Mouse (Mus musculus): Measurements from ENCODE around the gene Lat2. TPM values are rescaled to one million over a fixed set of nuclear protein-coding genes. Genes with fewer than 3 reads are reported as not detected.

Gene Lat2
- polyA plus RNA-seq, 1 experiment from 2014 or later = 2.1 TPM

DNA sequence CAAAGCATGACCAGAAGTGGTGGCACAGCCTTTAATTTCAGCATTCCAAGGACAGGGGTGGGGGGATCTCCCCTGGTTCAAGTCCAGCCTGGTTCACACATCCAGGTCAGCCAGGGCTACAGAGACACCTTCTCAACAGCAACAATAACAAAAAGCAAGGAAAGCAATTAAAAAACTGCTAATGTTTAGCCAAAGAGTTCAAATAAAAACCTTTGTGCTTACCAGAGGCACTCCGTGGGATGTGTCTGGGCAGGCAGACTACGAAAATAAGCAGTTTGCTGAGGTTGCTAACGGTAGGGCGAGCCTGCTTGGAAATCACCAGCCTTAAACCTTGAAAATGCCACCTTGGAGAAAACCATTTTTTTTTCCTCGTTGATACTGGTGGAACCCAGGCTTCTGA lies 33.7 kb downstream of the Lat2 start, which contains the start of gene Rfc2:
TSS of gene Rfc2 (plus strand) at position 221 of the 400 bp plus-strand sequence.
- no peak within 1 kb of the TSS for H3K9ac ChIP-seq (ENCODE audit: low read length)
- H3K27ac ChIP-seq (replicated peaks in 1 of 2; ENCODE audit: control insufficient read depth in 1 of 2, insufficient read depth in 1 of 2, low read depth in 2 of 2, low read length in 2 of 2) = no peak within 1 kb of the TSS
- no peak within 1 kb of the TSS for H3K4me3 ChIP-seq (ENCODE audit: control insufficient read depth in 1 of 2, insufficient read depth in 1 of 2, low read depth in 1 of 2, low read length in 2 of 2)
- H3K36me3 ChIP-seq (ENCODE audit: control insufficient read depth, insufficient read depth, low read length) = no peaks in the 10 kb centered on the region
- no peak for ATAC-seq (ENCODE audit: insufficient number of reproducible peaks, insufficient read depth, low FRiP score, low read depth)
- no peak within 1 kb of the TSS for H3K4me2 ChIP-seq (ENCODE audit: low read length)
- H3K4me1 ChIP-seq (ENCODE audit: control insufficient read depth in 2 of 2, insufficient read depth in 2 of 2, low read length in 2 of 2) = peaks cover 2 to 9% of the 10 kb centered on the region in 2 experiments; a peak in 3 of 4 replicates
- no peaks in the 10 kb centered on the region for H3K27me3 ChIP-seq (ENCODE audit: control insufficient read depth, insufficient read depth, low read length)
- H3K9me3 ChIP-seq (ENCODE audit: control insufficient read depth, low read length) = no peaks in the 10 kb centered on the region
- 82% methylated on average over 5 of the region's 5 CpGs for WGBS

DNA sequence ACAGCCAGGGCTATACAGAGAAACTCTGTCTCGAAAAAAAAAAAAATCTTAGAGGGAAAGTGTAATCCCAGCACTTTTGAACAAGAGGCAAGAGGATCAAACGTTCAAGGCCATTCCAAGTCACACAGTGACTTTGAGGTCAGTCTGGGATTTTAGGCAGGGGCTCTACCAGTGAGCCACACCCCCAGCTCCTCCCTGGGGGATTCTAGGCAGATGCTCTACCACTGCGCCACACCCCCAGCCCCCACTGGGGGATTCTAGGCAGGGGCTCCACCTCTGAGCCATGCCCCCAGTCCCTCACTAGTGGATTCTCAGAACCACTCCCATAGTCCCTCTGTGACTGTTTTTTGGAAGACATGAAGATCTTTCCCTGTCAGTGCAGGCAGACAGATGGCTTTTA lies 35.7 kb downstream of the Lat2 start:
- no peak for ATAC-seq (ENCODE audit: insufficient number of reproducible peaks, insufficient read depth, low FRiP score, low read depth)
- WGBS = 61% methylated on average over 3 of the region's 3 CpGs
- H3K4me2 ChIP-seq (ENCODE audit: low read length) = no peak overlapping the region

DNA sequence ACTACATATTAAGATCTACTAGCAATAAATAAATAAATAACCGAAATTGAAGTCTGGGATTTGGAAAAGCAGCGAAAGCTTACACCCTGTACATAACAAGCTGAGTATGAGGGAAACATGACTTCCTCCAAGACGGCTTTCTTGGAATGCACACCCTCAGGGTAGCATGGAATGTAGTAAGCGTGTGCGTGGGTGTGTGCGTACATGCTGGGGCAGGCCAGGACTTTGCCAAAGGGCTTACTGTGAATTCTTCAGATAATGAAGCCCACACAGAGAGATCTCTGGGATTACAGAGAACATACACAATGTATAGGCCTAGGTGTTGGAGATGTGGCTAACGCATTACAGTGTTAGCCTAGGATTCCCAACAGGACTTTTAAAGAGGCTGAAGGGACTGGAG lies 37.3 kb downstream of the Lat2 start:
- ATAC-seq (ENCODE audit: insufficient number of reproducible peaks, insufficient read depth, low FRiP score, low read depth) = no peak
- Histone ChIP-seq H3K27me3 (ENCODE audit: control insufficient read depth, insufficient read depth, low read length) (no peaks in the 10 kb centered on the region), H3K4me3 (ENCODE audit: control insufficient read depth in 1 of 2, insufficient read depth in 1 of 2, low read depth in 1 of 2, low read length in 2 of 2) (no peak overlapping the region), H3K4me1 (ENCODE audit: control insufficient read depth in 2 of 2, insufficient read depth in 2 of 2, low read length in 2 of 2) (peaks cover 1 to 2% of the 10 kb centered on the region in 2 experiments), H3K36me3 (ENCODE audit: control insufficient read depth, insufficient read depth, low read length) (no peaks in the 10 kb centered on the region), H3K4me2 (ENCODE audit: low read length) (no peak overlapping the region), H3K9ac (ENCODE audit: low read length) (no peak overlapping the region), H3K9me3 (ENCODE audit: control insufficient read depth, low read length) (no peaks in the 10 kb centered on the region), H3K27ac (replicated peaks in 1 of 2; ENCODE audit: control insufficient read depth in 1 of 2, insufficient read depth in 1 of 2, low read depth in 2 of 2, low read length in 2 of 2) (no peak overlapping the region)
- WGBS = 73% methylated on average over 7 of the region's 7 CpGs

More for the DNA sequence above, 35.7 kb downstream of the Lat2 start:
- Histone ChIP-seq H3K27ac (replicated peaks in 1 of 2; ENCODE audit: control insufficient read depth in 1 of 2, insufficient read depth in 1 of 2, low read depth in 2 of 2, low read length in 2 of 2) (no peak overlapping the region), H3K9me3 (ENCODE audit: control insufficient read depth, low read length) (no peaks in the 10 kb centered on the region), H3K4me3 (ENCODE audit: control insufficient read depth in 1 of 2, insufficient read depth in 1 of 2, low read depth in 1 of 2, low read length in 2 of 2) (no peak overlapping the region), H3K9ac (ENCODE audit: low read length) (no peak overlapping the region), H3K4me1 (ENCODE audit: control insufficient read depth in 2 of 2, insufficient read depth in 2 of 2, low read length in 2 of 2) (peaks cover 2 to 9% of the 10 kb centered on the region in 2 experiments; a peak in 3 of 4 replicates), H3K36me3 (ENCODE audit: control insufficient read depth, insufficient read depth, low read length) (no peaks in the 10 kb centered on the region), H3K27me3 (ENCODE audit: control insufficient read depth, insufficient read depth, low read length) (no peaks in the 10 kb centered on the region)

DNA sequence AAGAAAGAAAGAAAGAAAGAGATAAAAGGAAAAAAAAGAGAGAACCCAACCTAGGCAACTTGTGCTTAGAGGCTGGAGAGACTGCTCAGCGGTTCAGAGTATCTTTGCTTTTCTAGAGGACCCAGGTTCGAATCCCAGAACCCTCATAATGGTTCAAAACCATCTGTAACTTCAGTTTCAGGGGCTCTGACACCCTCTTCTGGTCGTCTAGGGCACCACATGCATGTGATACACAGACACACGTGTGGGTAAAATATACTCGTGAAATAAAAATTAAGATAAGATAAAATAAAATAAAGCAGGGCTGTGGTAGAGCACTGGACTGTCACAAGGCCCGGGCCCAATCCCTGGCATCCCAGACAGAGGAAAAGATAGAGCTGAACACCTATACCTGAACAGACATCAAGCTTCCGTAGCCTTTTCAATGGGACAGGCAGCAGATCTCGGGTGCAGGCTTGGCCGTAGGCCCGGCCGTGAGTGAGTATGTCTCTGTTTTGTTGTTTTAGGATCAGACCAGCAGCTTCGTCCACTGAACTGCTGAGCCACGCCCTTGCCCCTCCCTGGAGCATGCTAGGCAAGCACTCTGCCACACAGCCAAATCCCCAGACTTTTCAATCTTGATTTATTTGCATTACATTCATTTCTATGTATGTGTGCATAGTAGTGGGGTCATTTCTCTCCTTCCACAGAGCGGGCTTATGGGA lies 38.2 kb downstream of the Lat2 start:
- Histone ChIP-seq H3K9ac (ENCODE audit: low read length) (no peak overlapping the region), H3K36me3 (ENCODE audit: control insufficient read depth, insufficient read depth, low read length) (no peaks in the 10 kb centered on the region), H3K27ac (replicated peaks in 1 of 2; ENCODE audit: control insufficient read depth in 1 of 2, insufficient read depth in 1 of 2, low read depth in 2 of 2, low read length in 2 of 2) (no peak overlapping the region), H3K27me3 (ENCODE audit: control insufficient read depth, insufficient read depth, low read length) (no peaks in the 10 kb centered on the region), H3K4me2 (ENCODE audit: low read length) (no peak overlapping the region), H3K4me1 (ENCODE audit: control insufficient read depth in 2 of 2, insufficient read depth in 2 of 2, low read length in 2 of 2) (peaks cover 5 to 6% of the 10 kb centered on the region in 2 experiments), H3K9me3 (ENCODE audit: control insufficient read depth, low read length) (no peaks in the 10 kb centered on the region), H3K4me3 (ENCODE audit: control insufficient read depth in 1 of 2, insufficient read depth in 1 of 2, low read depth in 1 of 2, low read length in 2 of 2) (no peak overlapping the region)
- no peak for ATAC-seq (ENCODE audit: insufficient number of reproducible peaks, insufficient read depth, low FRiP score, low read depth)
- 70% methylated on average over 14 of the region's 14 CpGs for WGBS

DNA sequence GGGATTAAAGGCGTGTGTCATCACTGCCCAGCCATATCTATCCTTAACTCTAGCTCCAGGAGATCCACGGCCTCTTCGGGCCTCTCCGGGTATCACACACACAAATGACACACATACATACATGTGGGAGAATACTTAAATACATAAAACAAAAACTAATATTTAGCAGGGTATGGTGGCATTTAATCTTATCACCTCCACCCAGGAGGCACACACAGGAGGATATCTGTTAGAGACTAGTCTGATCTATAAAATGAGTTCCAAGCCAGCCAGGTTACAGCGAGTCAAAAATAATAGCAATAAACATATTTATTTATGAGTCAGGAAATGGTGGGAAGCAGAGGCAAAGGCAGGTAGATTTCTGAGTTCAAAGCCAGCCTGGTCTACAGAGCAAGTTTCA lies 39.0 kb downstream of the Lat2 start:
- WGBS = 91% methylated on average over 5 of the region's 5 CpGs
- Histone ChIP-seq H3K9ac (ENCODE audit: low read length) (no peak overlapping the region), H3K27ac (replicated peaks in 1 of 2; ENCODE audit: control insufficient read depth in 1 of 2, insufficient read depth in 1 of 2, low read depth in 2 of 2, low read length in 2 of 2) (no peak overlapping the region), H3K4me1 (ENCODE audit: control insufficient read depth in 2 of 2, insufficient read depth in 2 of 2, low read length in 2 of 2) (peaks cover 5 to 6% of the 10 kb centered on the region in 2 experiments), H3K4me3 (ENCODE audit: control insufficient read depth in 1 of 2, insufficient read depth in 1 of 2, low read depth in 1 of 2, low read length in 2 of 2) (no peak overlapping the region), H3K27me3 (ENCODE audit: control insufficient read depth, insufficient read depth, low read length) (no peaks in the 10 kb centered on the region), H3K4me2 (ENCODE audit: low read length) (no peak overlapping the region), H3K9me3 (ENCODE audit: control insufficient read depth, low read length) (no peaks in the 10 kb centered on the region), H3K36me3 (ENCODE audit: control insufficient read depth, insufficient read depth, low read length) (no peaks in the 10 kb centered on the region)
- no peak for ATAC-seq (ENCODE audit: insufficient number of reproducible peaks, insufficient read depth, low FRiP score, low read depth)

DNA sequence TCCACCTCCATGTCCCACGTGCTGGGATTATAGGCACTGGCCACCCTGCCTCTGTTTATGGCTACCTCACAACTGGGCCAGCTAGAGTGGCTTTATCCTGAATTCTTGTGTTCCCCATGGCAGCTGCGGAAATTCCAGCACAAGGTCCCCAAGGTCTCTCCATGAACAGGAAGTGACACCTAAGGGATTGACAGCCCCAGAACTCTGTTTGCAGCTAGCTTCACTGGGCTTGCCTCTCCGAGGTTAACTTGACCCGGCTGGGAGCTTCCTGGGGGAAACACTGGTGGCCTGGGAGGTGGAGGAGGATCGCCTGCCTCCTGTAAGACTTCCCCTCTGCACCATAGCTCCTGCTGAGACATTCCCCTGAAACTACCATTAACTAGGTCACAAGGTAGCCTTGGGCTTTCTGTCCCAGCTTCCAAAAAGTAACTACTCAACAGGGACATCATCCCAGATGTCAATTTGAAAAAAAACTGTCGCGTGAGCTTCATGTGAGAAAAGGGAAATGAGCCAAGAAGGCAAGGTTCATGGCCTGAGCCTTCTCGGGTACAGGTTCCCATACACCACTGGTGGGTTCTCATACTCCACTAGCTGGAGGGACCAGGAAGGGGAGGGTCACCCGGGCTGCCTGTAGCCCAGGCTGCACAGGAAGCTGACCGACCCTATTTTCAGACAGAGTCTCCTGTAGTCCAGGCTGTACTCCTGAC lies 42.2 kb downstream of the Lat2 start:
- Histone ChIP-seq H3K9me3 (ENCODE audit: control insufficient read depth, low read length) (no peaks in the 10 kb centered on the region), H3K4me2 (ENCODE audit: low read length) (peak overlapping the region; percentile 97), H3K9ac (ENCODE audit: low read length) (peak overlapping the region; percentile 77), H3K27ac (replicated peaks in 1 of 2; ENCODE audit: control insufficient read depth in 1 of 2, insufficient read depth in 1 of 2, low read depth in 2 of 2, low read length in 2 of 2) (peak overlapping the region; percentile 84 to 89), H3K4me1 (ENCODE audit: control insufficient read depth in 2 of 2, insufficient read depth in 2 of 2, low read length in 2 of 2) (peaks cover 6 to 7% of the 10 kb centered on the region in 2 experiments), H3K4me3 (ENCODE audit: control insufficient read depth in 1 of 2, insufficient read depth in 1 of 2, low read depth in 1 of 2, low read length in 2 of 2) (peak overlapping the region; percentile 53 to 76), H3K27me3 (ENCODE audit: control insufficient read depth, insufficient read depth, low read length) (no peaks in the 10 kb centered on the region), H3K36me3 (ENCODE audit: control insufficient read depth, insufficient read depth, low read length) (no peaks in the 10 kb centered on the region)
- 30% methylated on average over 10 of the region's 10 CpGs for WGBS
- ATAC-seq (ENCODE audit: insufficient number of reproducible peaks, insufficient read depth, low FRiP score, low read depth) = no peak

DNA sequence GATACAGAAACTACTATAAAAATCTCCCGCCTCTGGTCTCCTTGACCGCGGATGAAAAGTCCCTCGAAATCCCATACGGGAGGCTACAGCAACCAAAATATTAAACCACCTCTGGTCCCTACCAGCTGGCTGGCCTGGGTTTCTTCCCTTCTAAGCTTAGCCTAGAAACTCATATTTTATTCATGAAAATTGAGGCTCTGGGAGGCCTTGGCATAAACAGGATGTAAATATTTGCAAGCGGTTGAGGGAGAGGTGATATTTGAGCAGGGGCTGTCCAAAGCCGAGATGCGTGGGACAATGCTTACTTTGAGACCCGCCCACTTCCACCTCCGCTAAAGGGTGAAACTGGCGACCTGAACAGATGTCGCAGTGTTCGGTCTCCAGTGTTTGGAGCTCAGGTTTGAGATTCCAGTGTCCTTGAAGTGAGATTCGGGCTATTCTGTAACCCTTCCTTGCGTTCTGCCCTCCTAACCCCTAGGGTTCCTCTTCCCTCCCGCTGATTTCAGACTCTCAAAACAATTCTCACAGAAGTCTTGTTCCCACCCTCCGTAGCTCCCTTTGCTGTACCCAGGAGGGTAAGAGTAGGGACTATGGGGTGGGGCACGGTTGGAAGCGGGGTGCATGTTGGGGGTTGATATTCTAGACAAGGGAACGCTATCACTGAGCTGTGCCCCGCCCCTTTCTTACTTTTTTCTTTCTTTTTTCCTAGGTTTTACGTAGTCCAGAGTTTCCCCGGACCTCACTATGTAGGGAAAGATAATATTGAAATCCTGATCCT lies 42.9 kb downstream of the Lat2 start:
- peak overlapping the region; percentile 97 for H3K4me2 ChIP-seq (ENCODE audit: low read length)
- ATAC-seq (ENCODE audit: insufficient number of reproducible peaks, insufficient read depth, low FRiP score, low read depth) = no peak
- H3K36me3 ChIP-seq (ENCODE audit: control insufficient read depth, insufficient read depth, low read length) = no peaks in the 10 kb centered on the region
- H3K27ac ChIP-seq (replicated peaks in 1 of 2; ENCODE audit: control insufficient read depth in 1 of 2, insufficient read depth in 1 of 2, low read depth in 2 of 2, low read length in 2 of 2) = peak overlapping the region; percentile 84 to 89
- H3K4me1 ChIP-seq (ENCODE audit: control insufficient read depth in 2 of 2, insufficient read depth in 2 of 2, low read length in 2 of 2) = peaks cover 6 to 7% of the 10 kb centered on the region in 2 experiments
- WGBS = 1% methylated on average over 23 of the region's 23 CpGs
- H3K9me3 ChIP-seq (ENCODE audit: control insufficient read depth, low read length) = no peaks in the 10 kb centered on the region
- no peaks in the 10 kb centered on the region for H3K27me3 ChIP-seq (ENCODE audit: control insufficient read depth, insufficient read depth, low read length)
- H3K4me3 ChIP-seq (ENCODE audit: control insufficient read depth in 1 of 2, insufficient read depth in 1 of 2, low read depth in 1 of 2, low read length in 2 of 2) = peak overlapping the region; percentile 53 to 76
- peak overlapping the region; percentile 77 for H3K9ac ChIP-seq (ENCODE audit: low read length)
